Mouse (Mus musculus) CH12.LX (cell line): Measurements from ENCODE around the gene Cttnbp2nl. TPM values are rescaled to one million over a fixed set of nuclear protein-coding genes. Genes with fewer than 3 reads are reported as not detected.

Source experiments
- DNase-seq: peaks from one replicate; pipeline ENCODE4 v3.0.0-alpha.2; 2013; ENCODE audit errors: extremely low read depth
- H3K27ac ChIP-seq: 2 replicates; pipeline ENCODE4 v1.5.1; 2012; ENCODE audit warnings: low read depth, mild to moderate bottlenecking, control low read depth, moderate library complexity; ENCODE audit not compliant: insufficient read depth
- H3K27me3 ChIP-seq: replicated peaks from 2 replicates; pipeline ENCODE3; 2012; ENCODE audit warnings: inconsistent platforms
- H3K36me3 ChIP-seq, 2 experiments: replicated peaks in 1 of 2; 2 replicates each; pipeline versions ENCODE3 to v1.6.1; 2012; ENCODE audit warnings: inconsistent platforms in 1 of 2, low read length in 1 of 2, mild to moderate bottlenecking in 1 of 2, mixed read lengths in 1 of 2, moderate library complexity in 1 of 2; ENCODE audit not compliant: control insufficient read depth in 1 of 2, insufficient read depth in 1 of 2
- H3K4me1 ChIP-seq, 2 experiments: 2 replicates each; pipeline ENCODE4 v1.6.1; 2012; ENCODE audit warnings: inconsistent platforms in 1 of 2, moderate library complexity in 1 of 2; ENCODE audit not compliant: insufficient read depth in 2 of 2, control insufficient read depth in 1 of 2
- H3K4me2 ChIP-seq: 2 replicates; pipeline ENCODE4 v1.6.1; 2012; ENCODE audit warnings: low read depth, mild to moderate bottlenecking, control low read depth; ENCODE audit not compliant: poor library complexity, insufficient read depth, severe bottlenecking
- H3K4me3 ChIP-seq, 3 experiments: fragments of 150-350 bp in 1 of 3; sonication (generic) in 1 of 3; replicated peaks in 1 of 3; 2 replicates each; pipeline versions ENCODE3 to v1.5.1; 2011 to 2012; ENCODE audit warnings: low read depth in 2 of 3, low read length in 2 of 3, mild to moderate bottlenecking in 2 of 3, moderate library complexity in 2 of 3, control low read depth in 1 of 3, improper control_type of control experiment in 1 of 3, inconsistent platforms in 1 of 3, mixed read lengths in 1 of 3; ENCODE audit not compliant: poor library complexity in 1 of 3
- H3K79me2 ChIP-seq: replicated peaks from 2 replicates; pipeline ENCODE4 v1.6.1; 2012; ENCODE audit warnings: mild to moderate bottlenecking, moderate library complexity; ENCODE audit not compliant: control insufficient read depth, poor library complexity, insufficient read depth, severe bottlenecking; ENCODE audit errors: extremely low read depth
- H3K9ac ChIP-seq: 2 replicates; pipeline ENCODE4 v1.6.1; 2012; ENCODE audit warnings: low read depth, mild to moderate bottlenecking, control low read depth, moderate library complexity; ENCODE audit not compliant: insufficient read depth
- H3K9me3 ChIP-seq: replicated peaks from 2 replicates; pipeline ENCODE3; 2012; ENCODE audit warnings: low read length, inconsistent platforms, mixed read lengths
- BHLHE40 ChIP-seq: IDR thresholded peaks from 2 replicates; pipeline ENCODE4 v1.6.1; 2011; ENCODE audit warnings: mild to moderate bottlenecking, low read depth, low read length, improper control_type of control experiment
- CHD1 ChIP-seq: IDR thresholded peaks from 2 replicates; pipeline ENCODE4 v1.6.1; 2012; ENCODE audit warnings: low read depth, low read length, improper control_type of control experiment, inconsistent platforms
- CHD2 ChIP-seq: IDR thresholded peaks from 2 replicates; pipeline ENCODE4 v1.6.1; 2011; ENCODE audit warnings: low read length, improper control_type of control experiment
- CTCF ChIP-seq, 2 experiments: IDR thresholded peaks in 1 of 2; conservative IDR thresholded peaks in 1 of 2; 2 replicates each; pipeline ENCODE4 v1.5.1; 2011 to 2012; ENCODE audit warnings: low read depth in 2 of 2, low read length in 2 of 2, improper control_type of control experiment in 1 of 2, inconsistent platforms in 1 of 2, mild to moderate bottlenecking in 1 of 2, moderate library complexity in 1 of 2
- ELF1 ChIP-seq: IDR thresholded peaks from 2 replicates; pipeline ENCODE4 v1.6.1; 2014; ENCODE audit warnings: low read depth, mild to moderate bottlenecking, inconsistent platforms, low read length, improper control_type of control experiment
- ETS1 ChIP-seq: conservative IDR thresholded peaks from 2 replicates; pipeline ENCODE4 v1.6.1; 2012; ENCODE audit warnings: low read depth, mild to moderate bottlenecking, inconsistent platforms, low read length, improper control_type of control experiment, moderate library complexity
- GABPA ChIP-seq: IDR thresholded peaks from 2 replicates; pipeline ENCODE4 v1.6.1; 2012; ENCODE audit warnings: low read depth, low read length, improper control_type of control experiment, inconsistent platforms; ENCODE audit not compliant: insufficient replicate concordance
- IRF4 ChIP-seq: IDR thresholded peaks from 2 replicates; pipeline ENCODE4 v1.6.1; 2014; ENCODE audit warnings: low read depth, mild to moderate bottlenecking, inconsistent platforms, low read length, improper control_type of control experiment
- JUN ChIP-seq: IDR thresholded peaks from 2 replicates; pipeline ENCODE4 v1.6.1; 2011; ENCODE audit warnings: low read depth, mild to moderate bottlenecking, low read length, improper control_type of control experiment, moderate library complexity; ENCODE audit not compliant: insufficient read depth
- MAX ChIP-seq: IDR thresholded peaks from 2 replicates; pipeline ENCODE4 v1.6.1; 2011; ENCODE audit warnings: low read length, improper control_type of control experiment
- MEF2A ChIP-seq: IDR thresholded peaks from 2 replicates; pipeline ENCODE4 v1.6.1; 2014; ENCODE audit warnings: low read depth, mild to moderate bottlenecking, inconsistent platforms, low read length, improper control_type of control experiment, borderline replicate concordance
- MXI1 ChIP-seq: IDR thresholded peaks from 2 replicates; pipeline ENCODE4 v1.6.1; 2011; ENCODE audit warnings: mild to moderate bottlenecking, low read depth, low read length, improper control_type of control experiment
- NELFE ChIP-seq: IDR thresholded peaks from 2 replicates; pipeline ENCODE4 v1.6.1; 2011; ENCODE audit warnings: low read depth, low read length, improper control_type of control experiment
- PAX5 ChIP-seq: IDR thresholded peaks from 2 replicates; pipeline ENCODE4 v1.6.1; 2012; ENCODE audit warnings: low read length, inconsistent platforms, mixed read lengths
- POLR2A ChIP-seq: IDR thresholded peaks from 2 replicates; pipeline ENCODE4 v1.6.1; 2011; ENCODE audit warnings: low read depth, mild to moderate bottlenecking, improper control_type of control experiment, low read length
- RAD21 ChIP-seq: IDR thresholded peaks from 2 replicates; pipeline ENCODE4 v1.6.1; 2011; ENCODE audit warnings: low read depth, mild to moderate bottlenecking, low read length, improper control_type of control experiment, moderate library complexity
- SIN3A ChIP-seq: IDR thresholded peaks from 2 replicates; pipeline ENCODE4 v1.6.1; 2012; ENCODE audit warnings: low read length, improper control_type of control experiment, inconsistent platforms
- SMC3 ChIP-seq: IDR thresholded peaks from 2 replicates; pipeline ENCODE4 v1.6.1; 2011; ENCODE audit warnings: low read depth, low read length, improper control_type of control experiment
- TBP ChIP-seq: conservative IDR thresholded peaks from 2 replicates; pipeline ENCODE4 v1.6.1; 2011; ENCODE audit warnings: low read depth, low read length, improper control_type of control experiment
- TCF12 ChIP-seq: IDR thresholded peaks from 2 replicates; pipeline ENCODE4 v1.6.1; 2014; ENCODE audit warnings: low read depth, mild to moderate bottlenecking, inconsistent platforms, low read length, improper control_type of control experiment
- UBTF ChIP-seq: IDR thresholded peaks from 2 replicates; pipeline ENCODE4 v1.6.1; 2012; ENCODE audit warnings: low read depth, mild to moderate bottlenecking, inconsistent platforms, low read length, improper control_type of control experiment, moderate library complexity
- USF2 ChIP-seq: conservative IDR thresholded peaks from 2 replicates; pipeline ENCODE4 v1.6.1; 2011; ENCODE audit warnings: low read depth, low read length, improper control_type of control experiment
- ZKSCAN1 ChIP-seq: IDR thresholded peaks from 2 replicates; pipeline ENCODE4 v1.6.1; 2012; ENCODE audit warnings: low read depth, inconsistent platforms, low read length, improper control_type of control experiment, borderline replicate concordance
- ZMIZ1 ChIP-seq: IDR thresholded peaks from 2 replicates; pipeline ENCODE4 v1.6.1; 2012; ENCODE audit warnings: low read depth, mild to moderate bottlenecking, inconsistent platforms, low read length, improper control_type of control experiment
- dilution Hi-C: fragments of 300-500 bp; cut with MboI; formaldehyde crosslinking; loops from 2 replicates; pipeline ENCODE4 v1.14.3; 2020; ENCODE audit warnings: low sequenced_read_pairs; ENCODE audit not compliant: extremely low pct_unique_long_range_greater_than_20kb, extremely low pct_ligation_motif_present
- in situ Hi-C: fragments of 300-500 bp; cut with MboI; formaldehyde crosslinking; loops from 3 replicates; pipeline ENCODE4 v1.14.3; 2019; ENCODE audit warnings: low sequenced_read_pairs, low pct_ligation_motif_present, low pct_unique_long_range_greater_than_20kb, mixed read lengths
- polyA plus RNA-seq: library from polyadenylated mRNA; unstranded; fragments of >175 nt; gene quantifications from 2 replicates; pipeline ENCODE4 v1.2.1, GENCODE M21; 2012; ENCODE audit warnings: low read depth; ENCODE audit not compliant: insufficient read length
- total RNA-seq, 2 experiments: library from RNA; depleted of rRNA; stranded (reverse); fragments of 300-350 nt in 1 of 2; fragments of >200 nt in 1 of 2; gene quantifications; 2 replicates each; pipeline ENCODE4 v1.2.3; 2012 to 2014

The Cttnbp2nl gene
- total and polyA plus RNA-seq, 3 experiments = 0.21 to 0.70 (median 0.43) TPM

GRCm38 (mm10) chr3:104994415-104994841 is 58.5 kb downstream of the Cttnbp2nl start:
- DNase-seq = no peak
- H3K27me3 ChIP-seq = no peaks in the 10 kb centered on the region
- in situ Hi-C loops (loop anchor here (5.0 kb wide), 1 partner anchor 48 kb away; no protein-coding TSS in a partner anchor), dilution Hi-C loops (no loop called here)
- H3K9ac ChIP-seq = no peak overlapping the region
- H3K27ac ChIP-seq = no peak overlapping the region
- peaks cover 0 to 3% of the 10 kb centered on the region in 2 experiments; a peak in 1 of 4 replicates for H3K4me1 ChIP-seq
- no peaks in the 10 kb centered on the region for H3K9me3 ChIP-seq
- no peaks in the 10 kb centered on the region for H3K79me2 ChIP-seq
- no peak overlapping the region for H3K4me2 ChIP-seq
- TF ChIP-seq SIN3A (no peak), PAX5 (no peak), NELFE (no peak), SMC3 (no peak), TBP (no peak), BHLHE40 (no peak), CHD2 (no peak), TCF12 (no peak), MEF2A (no peak), POLR2A (no peak), MXI1 (no peak), CHD1 (no peak)
- TF ChIP-seq, all 38 proteins: peak for 0
- Histone ChIP-seq H3K36me3 (no peaks in the 10 kb centered on the region), H3K4me3 (no peak overlapping the region)

DNA sequence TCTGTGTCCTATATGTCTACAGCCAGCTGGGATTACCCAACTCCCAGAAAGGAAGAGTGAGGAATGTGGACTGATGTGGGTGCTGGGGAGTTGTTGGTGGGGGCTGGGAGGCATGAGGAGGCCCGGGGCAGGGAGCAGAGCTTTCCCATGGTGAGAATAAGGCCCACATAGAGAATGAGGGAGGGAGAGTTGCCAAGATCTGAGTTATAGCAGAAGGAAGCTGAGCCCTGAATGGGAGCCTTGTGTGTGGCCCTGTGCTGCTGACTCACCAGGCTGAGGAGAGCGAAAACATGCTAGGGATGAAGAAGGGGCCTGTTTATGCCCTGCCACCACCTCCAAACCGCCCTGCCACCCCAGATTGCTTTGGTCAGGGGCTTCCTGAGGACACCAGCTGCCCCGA is 59.1 kb downstream of the Cttnbp2nl start:
- in situ Hi-C loops = loop anchor here (5.0 kb wide), 1 partner anchor 49 kb away; no protein-coding TSS in a partner anchor
- Histone ChIP-seq H3K4me1 (peaks cover 0 to 3% of the 10 kb centered on the region in 2 experiments; a peak in 1 of 4 replicates), H3K4me2 (no peak overlapping the region), H3K4me3 (no peak overlapping the region), H3K9ac (no peak overlapping the region), H3K27me3 (no peaks in the 10 kb centered on the region), H3K36me3 (no peaks in the 10 kb centered on the region), H3K27ac (no peak overlapping the region), H3K79me2 (no peaks in the 10 kb centered on the region), H3K9me3 (no peaks in the 10 kb centered on the region)
- TF ChIP-seq UBTF = no peak
- TF ChIP-seq ZKSCAN1 = no peak
- no peak for TF ChIP-seq ZMIZ1
- no peak for TF ChIP-seq JUN
- TF ChIP-seq ETS1 = no peak
- TF ChIP-seq CHD1 = no peak
- no peak for TF ChIP-seq IRF4
- no peak for TF ChIP-seq CTCF (conservative IDR thresholded peaks at IDR 0.05 in 1 of 2, IDR thresholded peaks at IDR 0.05 in 1 of 2; ENCODE audit: low read depth in 2 of 2, low read length in 2 of 2)
- no peak for TF ChIP-seq CHD2
- TF ChIP-seq ELF1 = no peak
- TF ChIP-seq USF2 = no peak
- no peak for TF ChIP-seq RAD21
- TF ChIP-seq SMC3 = no peak
- TF ChIP-seq GABPA = no peak
- no peak for TF ChIP-seq MAX
- dilution Hi-C loops = no loop called here
- DNase-seq = no peak
